Mouse (Mus musculus): ENCODE results near the gene Gas1.

- TF ChIP-seq CTCF (IDR thresholded peaks at IDR 0.05; ENCODE audit: control insufficient read depth, insufficient read depth, insufficient read length) (no peak), USF1 (IDR thresholded peaks at IDR 0.05; ENCODE audit: low read depth) (no peak)
Observed at GRCm38 (mm10) chr13:60126338-60126737, 50.8 kb downstream of the Gas1 start.

All from C2C12 (cell line).